Mouse (Mus musculus): ENCODE measurements around the gene Ddx18.

The Ddx18 gene

DNA sequence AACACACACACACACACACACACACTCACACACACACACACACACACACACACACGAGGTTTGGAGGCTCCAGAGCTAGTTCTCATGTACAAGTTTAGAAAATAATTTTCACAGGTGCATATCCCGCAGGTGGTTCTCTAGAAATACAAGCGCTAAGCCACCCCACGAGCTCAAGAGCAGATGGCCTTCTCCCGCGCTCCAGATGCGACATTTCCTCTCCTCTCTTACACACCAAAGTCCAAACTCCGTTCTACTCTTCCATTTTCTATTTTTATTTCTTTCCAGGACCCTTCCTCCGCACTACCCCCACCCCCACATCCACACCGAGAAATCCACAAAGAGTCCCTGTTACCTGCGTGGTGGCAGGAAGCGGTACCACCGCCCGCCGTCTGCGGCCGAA, 40.7 kb downstream of the Ddx18 start:
- no peak for DNase-seq

DNA sequence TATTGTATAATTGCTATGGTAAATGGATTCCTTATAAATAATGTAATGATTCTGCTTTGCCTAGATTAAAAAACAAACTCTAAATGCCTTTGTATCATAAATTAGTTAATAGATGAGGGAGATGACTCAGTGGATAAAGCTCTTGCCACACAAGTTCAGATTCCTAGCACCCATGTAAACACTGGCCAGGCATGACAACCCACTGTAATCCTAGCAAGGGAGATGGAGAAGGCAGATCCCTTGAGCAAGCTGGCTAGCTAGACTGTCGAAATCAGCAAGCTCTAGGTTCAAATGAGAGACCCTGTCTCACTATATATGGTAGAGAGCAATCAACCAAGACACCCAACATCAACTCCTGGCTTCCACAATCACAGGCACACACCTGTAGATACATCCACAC, 49.2 kb downstream of the Ddx18 start:
- no peak for DNase-seq

DNA sequence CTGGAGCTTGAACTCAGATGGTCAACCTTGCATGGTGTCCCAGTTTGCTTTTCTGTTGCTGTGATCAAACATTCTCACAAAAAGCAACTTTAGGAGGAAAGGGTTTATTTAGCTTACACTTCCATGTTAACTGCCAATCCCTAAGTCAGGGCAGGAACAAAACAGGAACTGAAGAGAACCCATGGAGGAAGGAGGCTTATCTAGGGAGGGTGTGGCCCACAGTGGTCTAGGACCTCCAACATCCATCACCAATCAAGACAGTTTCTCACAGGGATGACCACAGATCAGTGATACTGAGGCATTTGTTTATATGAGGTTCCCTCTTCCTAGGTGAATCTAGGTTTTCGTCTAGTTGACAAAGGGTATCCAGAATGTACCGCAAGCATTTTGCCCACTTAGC, 55.8 kb downstream of the Ddx18 start:
- DNase-seq = no peak

DNA sequence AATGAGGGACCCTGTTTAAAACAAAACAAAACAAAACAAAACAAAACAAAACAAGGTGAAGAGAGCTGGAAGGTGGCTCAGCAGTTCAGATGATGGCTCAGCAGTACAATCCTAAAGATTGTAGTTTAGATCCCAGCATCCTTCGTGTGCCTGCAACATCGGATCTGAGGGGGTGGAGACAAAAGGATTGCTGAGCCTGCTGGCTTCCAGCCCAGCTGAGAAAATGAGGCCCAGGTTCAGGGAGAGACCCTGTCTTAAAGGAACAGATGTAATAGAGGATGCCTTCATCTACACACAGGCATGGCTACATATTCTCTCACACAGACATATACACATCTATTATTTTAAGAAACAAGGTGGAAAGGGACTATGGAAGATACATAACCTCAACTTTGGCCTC, 56.6 kb downstream of the Ddx18 start:
- no peak for DNase-seq

DNA sequence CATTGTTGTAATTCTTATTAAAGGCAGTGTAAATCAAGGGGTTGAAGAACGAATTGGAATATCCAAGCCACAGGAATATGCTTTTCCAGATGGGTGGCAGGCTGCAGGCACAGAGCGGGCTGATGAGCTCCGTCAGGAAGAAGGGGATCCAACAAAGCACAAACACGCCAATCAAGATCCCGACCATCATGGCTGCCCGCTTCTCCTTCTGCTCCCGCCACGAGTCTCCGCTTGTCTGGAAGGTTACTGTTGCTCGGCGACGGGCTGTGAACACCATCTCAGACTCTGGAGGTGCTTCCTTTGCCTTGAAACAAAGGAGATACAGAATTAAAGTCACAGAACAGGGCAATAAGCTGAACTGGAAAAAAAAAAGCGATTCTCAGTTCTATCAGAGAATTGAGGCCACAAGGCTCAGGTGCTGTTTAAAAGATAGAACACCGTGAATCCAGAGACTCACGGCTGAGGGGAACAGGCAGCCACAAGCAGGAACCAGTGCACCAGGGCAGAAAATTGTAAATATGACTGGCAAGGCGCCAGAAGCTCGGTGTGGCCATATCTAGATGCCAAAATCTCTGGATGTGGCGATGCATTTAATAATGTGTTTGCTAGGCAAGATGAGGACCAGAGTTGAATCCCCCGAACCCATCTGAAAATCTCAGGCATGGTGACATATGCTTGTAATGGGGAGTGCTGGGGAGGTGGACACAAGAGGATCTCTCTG, 57.2 kb downstream of the Ddx18 start:
- DNase-seq = peak; percentile 6

DNA sequence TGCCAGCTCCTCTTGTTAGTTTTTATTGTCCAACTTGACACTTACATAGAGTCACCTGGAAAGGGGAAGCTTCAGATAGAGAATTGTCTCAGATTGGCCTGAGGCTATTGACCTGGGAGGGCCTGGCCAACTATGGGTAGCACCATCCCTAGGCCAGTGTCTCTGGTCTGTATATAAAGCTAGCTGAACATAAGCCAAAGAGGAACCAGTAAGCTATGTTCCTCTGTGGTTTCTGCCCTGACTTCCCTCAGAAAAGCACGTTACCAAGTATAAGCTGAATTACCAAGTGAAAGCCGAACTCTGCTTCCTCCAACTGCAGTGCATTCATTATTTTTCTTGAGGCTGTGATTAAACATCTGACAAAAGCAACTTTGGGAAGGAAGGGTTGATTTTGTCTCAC, 59.1 kb downstream of the Ddx18 start:
- no peak for DNase-seq
